Mouse (Mus musculus) midbrain, postnatal 0 days (tissue): Measurements from ENCODE around the gene Tmem132c. TPM values are rescaled to one million over a fixed set of nuclear protein-coding genes. Genes with fewer than 3 reads are reported as not detected.
A peak's percentile ranks its signal among the peaks of the same experiment; 100 is the strongest.

Experiments used
- ATAC-seq: fragments of 200-750 bp; cut with Nextera tagmentation; 2 replicates; pipeline ENCODE4 v1.8.0; 2017; ENCODE audit warnings: moderate number of reproducible peaks, mild to moderate bottlenecking, moderate TSS enrichment, moderate library complexity; ENCODE audit not compliant: low FRiP score
- DNase-seq: peaks from one replicate; pipeline ENCODE4 v3.0.0-alpha.2; 2015; ENCODE audit warnings: low spot score
- H3K27ac ChIP-seq: fragments of 300-500 bp; sonication (generic); 2 replicates; pipeline ENCODE4 v1.5.1; 2014; ENCODE audit warnings: low read depth, mild to moderate bottlenecking, low read length, mixed read lengths
- H3K27me3 ChIP-seq: fragments of 300-500 bp; sonication (generic); 2 replicates; pipeline ENCODE4 v1.6.1; 2014; ENCODE audit warnings: low read length, control low read depth, mixed read lengths; ENCODE audit not compliant: insufficient read depth
- H3K36me3 ChIP-seq: fragments of 300-500 bp; sonication (generic); 2 replicates; pipeline ENCODE4 v1.6.1; 2014; ENCODE audit warnings: low read length, control low read depth, mixed read lengths; ENCODE audit not compliant: insufficient read depth
- H3K4me1 ChIP-seq: fragments of 300-500 bp; sonication (generic); 2 replicates; pipeline ENCODE4 v1.6.1; 2014; ENCODE audit warnings: mild to moderate bottlenecking, control low read depth, antibody characterized with exemption, low read length, mixed read lengths; ENCODE audit not compliant: insufficient read depth
- H3K4me2 ChIP-seq: fragments of 300-500 bp; sonication (generic); 2 replicates; pipeline ENCODE4 v1.6.1; 2014; ENCODE audit warnings: low read depth, mild to moderate bottlenecking, low read length, mixed read lengths; ENCODE audit not compliant: poor library complexity, severe bottlenecking
- H3K4me3 ChIP-seq: fragments of 300-500 bp; sonication (generic); 2 replicates; pipeline ENCODE4 v1.5.1; 2014; ENCODE audit warnings: low read depth, mild to moderate bottlenecking, low read length, moderate library complexity
- H3K9ac ChIP-seq: fragments of 300-500 bp; sonication (generic); replicated peaks from 2 replicates; pipeline ENCODE4 v1.6.1; 2014; ENCODE audit warnings: mild to moderate bottlenecking, low read length, moderate library complexity, mixed read lengths; ENCODE audit not compliant: poor library complexity, severe bottlenecking
- H3K9me3 ChIP-seq: fragments of 300-500 bp; sonication (generic); 2 replicates; pipeline ENCODE4 v1.6.1; 2016; ENCODE audit warnings: low read length, control low read depth
- CTCF ChIP-seq: IDR thresholded peaks from 2 replicates; pipeline ENCODE4 v1.5.1; 2016; ENCODE audit warnings: antibody characterized with exemption, mild to moderate bottlenecking
- WGBS: fragments of 180-500 bp; shearing (Covaris S2); extraction: QIAGEN DNeasy Blood & Tissue Kit; methylation state at CpG from one replicate; pipeline ENCODE4 v1.1.7; 2014; 5-methylcytosine and 5-hydroxymethylcytosine counted together
- polyA plus RNA-seq: library from polyadenylated mRNA; unstranded; fragments of >200 nt; fragmentation: Nextera tagmentation; extraction: Ambion mirVana; gene quantifications from 2 replicates; pipeline ENCODE4 v1.2.1, GENCODE M21; 2015
- total RNA-seq: library from RNA; depleted of rRNA; stranded (reverse); fragments of >200 nt; gene quantifications from 2 replicates; pipeline ENCODE4 v1.2.3, GENCODE M21; 2014

Tmem132c gene
- total and polyA plus RNA-seq, 2 experiments from 2014 or later = 10.2 to 40.0 TPM

DNA sequence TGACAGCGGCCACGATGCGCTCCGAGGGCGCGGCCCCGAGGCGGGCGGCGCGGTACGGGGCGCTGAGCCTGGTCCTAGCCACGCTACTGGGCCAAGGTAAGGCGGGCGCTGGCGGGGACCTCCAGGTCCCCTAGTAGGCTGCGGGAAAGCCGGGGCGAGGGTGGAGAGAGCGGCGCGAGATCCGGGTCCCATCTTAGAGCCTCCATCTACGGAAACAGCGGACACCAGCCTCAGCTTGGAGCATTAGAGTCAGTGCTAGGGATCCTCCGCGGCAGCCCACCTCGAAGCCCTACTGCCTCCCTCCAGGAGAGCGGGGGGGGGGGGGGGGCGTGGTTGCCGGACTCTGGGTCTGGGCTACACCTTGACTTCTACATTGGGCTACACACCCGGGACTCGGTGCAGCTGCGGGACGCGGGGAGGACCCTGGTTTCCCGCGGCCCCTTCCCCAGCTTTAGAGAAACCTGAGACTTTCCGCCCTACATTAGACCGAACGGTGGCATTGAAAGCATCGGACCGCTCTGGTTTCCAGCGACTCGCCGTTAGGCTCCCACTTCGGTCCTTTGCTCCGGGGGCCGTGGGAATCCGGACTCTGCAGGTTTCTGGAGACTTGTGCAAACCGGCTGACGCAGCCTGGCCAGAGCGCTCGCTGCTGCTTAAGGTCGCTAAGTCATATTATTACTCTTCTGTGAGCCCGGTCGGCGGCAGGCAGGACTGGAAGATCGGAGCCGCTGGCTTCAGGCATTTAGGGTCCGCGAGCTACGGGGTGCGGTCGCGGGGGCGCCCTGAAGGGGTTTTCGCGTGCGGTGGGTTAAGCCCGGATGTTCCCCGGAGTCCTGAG lies 536 bp downstream of the Tmem132c start:
- ATAC-seq = peak; percentile 50
- Histone ChIP-seq H3K4me2 (peak overlapping the region; percentile 75), H3K4me3 (peak overlapping the region; percentile 61), H3K36me3 (no peaks in the 10 kb centered on the region), H3K9ac (peak overlapping the region; percentile 60), H3K27ac (0 out of 2 replicates have a peak overlapping the region, but pooled peaks have one; percentile 32), H3K27me3 (peaks cover 11% of the 10 kb centered on the region; the same call in 1 of the 2 replicates), H3K4me1 (peaks cover 10% of the 10 kb centered on the region; the same call in 1 of the 2 replicates), H3K9me3 (no peaks in the 10 kb centered on the region)
- peak; percentile 32 for DNase-seq
- under 1% methylated on average over 61 of the region's 73 CpGs for WGBS
- no peak for TF ChIP-seq CTCF

DNA sequence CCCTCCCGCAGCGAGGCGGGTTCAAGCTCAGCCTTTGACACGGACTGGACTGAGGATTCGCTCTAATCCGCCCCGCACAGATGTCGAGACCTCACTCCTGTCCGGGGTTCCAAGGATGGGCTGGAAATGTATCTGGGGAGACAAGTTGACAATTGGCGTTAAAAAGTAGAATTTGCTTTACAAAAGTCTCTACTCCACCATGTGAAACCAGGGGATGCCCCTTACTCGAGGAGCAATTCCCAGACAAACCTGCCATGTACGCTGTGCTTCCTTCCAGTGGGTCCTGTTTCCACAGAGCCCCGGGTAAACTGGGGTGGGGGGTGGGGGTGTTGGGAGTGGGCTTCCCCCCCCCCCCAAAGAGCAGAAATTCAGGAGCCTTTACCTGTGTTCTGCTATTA lies 1.2 kb downstream of the Tmem132c start:
- TF ChIP-seq CTCF = no peak
- peaks cover 11% of the 10 kb centered on the region; the same call in 1 of the 2 replicates for H3K27me3 ChIP-seq
- DNase-seq (no peak), ATAC-seq (no peak)
- H3K27ac ChIP-seq = no peak overlapping the region
- H3K9ac ChIP-seq = peak overlapping the region; percentile 60
- WGBS = 1% methylated on average over 13 of the region's 13 CpGs
- H3K9me3 ChIP-seq = no peaks in the 10 kb centered on the region
- H3K36me3 ChIP-seq = no peaks in the 10 kb centered on the region
- peak overlapping the region; percentile 75 for H3K4me2 ChIP-seq
- H3K4me1 ChIP-seq = peaks cover 10% of the 10 kb centered on the region; the same call in 1 of the 2 replicates
- H3K4me3 ChIP-seq = peak overlapping the region; percentile 61

DNA sequence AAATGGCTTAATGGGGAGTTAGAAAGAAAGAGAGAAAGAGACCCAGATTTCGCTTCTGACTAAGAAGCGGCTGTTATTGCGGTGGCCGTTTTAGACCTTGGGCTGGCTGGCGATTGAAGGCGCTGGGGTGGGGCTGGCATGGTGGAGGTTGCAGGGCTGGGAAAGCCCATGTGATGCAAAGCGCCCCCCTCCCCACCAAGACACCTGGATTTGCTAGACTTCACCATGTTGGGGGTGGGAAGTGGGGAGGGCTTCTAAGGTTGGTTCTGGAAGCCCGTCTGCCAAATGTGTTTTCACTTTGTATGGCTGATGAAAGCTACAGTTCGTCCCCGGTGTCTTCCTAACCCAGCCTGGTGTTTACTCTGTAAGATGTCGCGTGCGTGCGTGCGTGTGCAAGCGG lies 1.6 kb downstream of the Tmem132c start:
- peak overlapping the region; percentile 61 for H3K4me3 ChIP-seq
- WGBS = under 1% methylated on average over 16 of the region's 16 CpGs

DNA sequence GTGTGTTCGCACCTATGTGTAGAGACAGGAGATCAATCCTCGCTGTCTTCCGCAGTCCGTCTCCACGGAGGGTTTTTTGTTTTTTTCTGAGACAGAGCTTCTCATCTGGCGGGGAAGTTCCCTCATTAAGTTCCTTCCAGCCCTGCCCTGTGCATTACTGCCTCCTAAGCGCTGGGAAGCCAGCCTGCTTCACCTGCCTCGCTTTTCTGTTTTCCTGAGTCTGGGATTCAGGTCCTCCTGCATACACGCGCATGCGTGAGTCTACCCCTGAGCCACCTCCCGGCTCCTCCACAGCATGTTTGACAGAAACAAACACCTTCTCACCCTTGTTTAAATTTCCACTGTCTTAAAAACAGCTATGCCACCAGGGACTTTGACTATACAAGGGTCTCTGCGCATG lies 2.0 kb downstream of the Tmem132c start:
- Histone ChIP-seq H3K4me1 (peaks cover 10% of the 10 kb centered on the region; the same call in 1 of the 2 replicates), H3K4me3 (peak overlapping the region; percentile 61), H3K9me3 (no peaks in the 10 kb centered on the region), H3K27me3 (peaks cover 8% of the 10 kb centered on the region; the same call in 1 of the 2 replicates), H3K4me2 (peak overlapping the region; percentile 75), H3K27ac (no peak overlapping the region), H3K9ac (peak overlapping the region; percentile 60), H3K36me3 (no peaks in the 10 kb centered on the region)
- TF ChIP-seq CTCF = no peak
- 7% methylated on average over 13 of the region's 13 CpGs for WGBS
- ATAC-seq (no peak), DNase-seq (peak; percentile 26)

More for the DNA sequence above, 1.6 kb downstream of the Tmem132c start:
- H3K4me1 ChIP-seq = peaks cover 10% of the 10 kb centered on the region; the same call in 1 of the 2 replicates
- peak overlapping the region; percentile 75 for H3K4me2 ChIP-seq
- peak overlapping the region; percentile 60 for H3K9ac ChIP-seq
- peaks cover 11% of the 10 kb centered on the region; the same call in 1 of the 2 replicates for H3K27me3 ChIP-seq
- H3K27ac ChIP-seq = no peak overlapping the region
- DNase-seq = no peak
- ATAC-seq = no peak
- H3K36me3 ChIP-seq = no peaks in the 10 kb centered on the region
- H3K9me3 ChIP-seq = no peaks in the 10 kb centered on the region
- TF ChIP-seq CTCF = no peak

DNA sequence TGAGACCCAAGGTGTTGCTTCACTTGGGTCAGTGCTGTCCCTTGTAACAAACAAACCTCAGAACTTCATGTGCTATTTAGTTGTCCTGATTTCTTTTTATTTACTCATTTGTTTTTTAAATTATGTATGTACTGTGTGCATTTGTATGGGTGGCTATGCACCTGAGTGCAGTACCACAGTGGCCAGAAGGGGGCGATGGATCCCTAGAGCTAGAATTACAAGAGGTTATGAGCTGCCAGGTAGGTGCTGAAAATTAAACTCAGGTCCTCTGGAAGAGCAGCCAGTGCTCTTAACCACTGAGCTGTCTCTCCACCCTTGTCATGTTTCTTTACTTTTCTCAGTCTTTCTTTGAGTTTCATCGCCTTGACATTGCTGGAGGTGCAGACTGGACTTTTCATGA lies 11.7 kb downstream of the Tmem132c start:
- Histone ChIP-seq H3K36me3 (no peaks in the 10 kb centered on the region), H3K4me3 (no peak overlapping the region), H3K9ac (no peak overlapping the region), H3K27ac (no peak overlapping the region), H3K4me1 (no peaks in the 10 kb centered on the region), H3K9me3 (no peaks in the 10 kb centered on the region), H3K27me3 (no peaks in the 10 kb centered on the region), H3K4me2 (no peak overlapping the region)
- TF ChIP-seq CTCF = peak; percentile 37
- ATAC-seq = no peak
- WGBS = 59% methylated on average over 2 of the region's 2 CpGs
- DNase-seq = no peak
